Mouse (Mus musculus): Measurements from ENCODE around the gene Smoc2.

GRCm38 (mm10) chr17:14288015-14288616 is 8.8 kb downstream of the Smoc2 start:
- TF ChIP-seq CTCF (IDR thresholded peaks at IDR 0.05; ENCODE audit: low read depth), result peak; percentile 87
- TF ChIP-seq EP300 (IDR thresholded peaks at IDR 0.05; ENCODE audit: low read depth), result no peak
